Mouse (Mus musculus): ENCODE results near the gene Lnx1. TPM values are rescaled to one million over a fixed set of nuclear protein-coding genes. Genes with fewer than 3 reads are reported as not detected.

The Lnx1 gene
- polyA plus RNA-seq, 1 experiment from 2014 or later = 0.06 TPM

- no peaks in the 10 kb centered on the region for H3K36me3 ChIP-seq (replicated peaks; ENCODE audit: insufficient read depth, low read length)
- ATAC-seq = peak; percentile 17; the same call in 1 of the 2 replicates
- DNase-seq = no peak
- TF ChIP-seq EP300 (IDR thresholded peaks at IDR 0.05; ENCODE audit: low read depth) = no peak
- TF ChIP-seq CTCF (IDR thresholded peaks at IDR 0.05; ENCODE audit: low read depth) = no peak
- H3K9ac ChIP-seq (replicated peaks) = no peak overlapping the region
- no peak overlapping the region for H3K4me2 ChIP-seq (ENCODE audit: low read depth, low read length)
- no peaks in the 10 kb centered on the region for H3K27me3 ChIP-seq (ENCODE audit: insufficient read depth, low read length)
- H3K4me1 ChIP-seq (ENCODE audit: insufficient read depth) = no peaks in the 10 kb centered on the region
- H3K9me3 ChIP-seq (ENCODE audit: low read length) = no peaks in the 10 kb centered on the region
- WGBS (ENCODE audit: insufficient replicate concordance) = 60% methylated on average over 17 of the region's 17 CpGs
- H3K4me3 ChIP-seq (ENCODE audit: low read depth, low read length) = no peak overlapping the region
- no peak overlapping the region for H3K27ac ChIP-seq (ENCODE audit: low read depth)
These were observed 70.2 kb downstream of the Lnx1 start for GRCm38 (mm10) chr5:74632369-74633114.

- TF ChIP-seq EP300 (IDR thresholded peaks at IDR 0.05; ENCODE audit: low read depth) = no peak
- TF ChIP-seq CTCF (IDR thresholded peaks at IDR 0.05; ENCODE audit: low read depth) = no peak
- Histone ChIP-seq H3K9me3 (ENCODE audit: low read length) (no peaks in the 10 kb centered on the region), H3K4me2 (ENCODE audit: low read depth, low read length) (no peak overlapping the region), H3K36me3 (replicated peaks; ENCODE audit: insufficient read depth, low read length) (no peaks in the 10 kb centered on the region), H3K4me3 (ENCODE audit: low read depth, low read length) (no peak overlapping the region), H3K9ac (replicated peaks) (no peak overlapping the region), H3K27ac (ENCODE audit: low read depth) (no peak overlapping the region), H3K4me1 (ENCODE audit: insufficient read depth) (peaks cover 3% of the 10 kb centered on the region; the same call in 1 of the 2 replicates), H3K27me3 (ENCODE audit: insufficient read depth, low read length) (no peaks in the 10 kb centered on the region)
- WGBS (ENCODE audit: insufficient replicate concordance) = 80% methylated on average over 12 of the region's 12 CpGs
- ATAC-seq = no peak
- DNase-seq = no peak
These were observed 74.7 kb downstream of the Lnx1 start for GRCm38 (mm10) chr5:74628001-74628400.

- Histone ChIP-seq H3K27me3 (ENCODE audit: insufficient read depth, low read length) (no peaks in the 10 kb centered on the region), H3K4me2 (ENCODE audit: low read depth, low read length) (no peak overlapping the region), H3K4me1 (ENCODE audit: insufficient read depth) (peaks cover 3% of the 10 kb centered on the region; the same call in 1 of the 2 replicates), H3K9ac (replicated peaks) (no peak overlapping the region), H3K4me3 (ENCODE audit: low read depth, low read length) (no peak overlapping the region), H3K36me3 (replicated peaks; ENCODE audit: insufficient read depth, low read length) (no peaks in the 10 kb centered on the region), H3K9me3 (ENCODE audit: low read length) (no peaks in the 10 kb centered on the region), H3K27ac (ENCODE audit: low read depth) (no peak overlapping the region)
- DNase-seq = no peak
- ATAC-seq = no peak
- no peak for TF ChIP-seq CTCF (IDR thresholded peaks at IDR 0.05; ENCODE audit: low read depth)
- TF ChIP-seq EP300 (IDR thresholded peaks at IDR 0.05; ENCODE audit: low read depth) = no peak
- WGBS (ENCODE audit: insufficient replicate concordance) = 50% methylated on average over 5 of the region's 5 CpGs
These were observed 78.3 kb downstream of the Lnx1 start for GRCm38 (mm10) chr5:74624385-74624784.

- Histone ChIP-seq H3K27me3 (ENCODE audit: insufficient read depth, low read length) (no peaks in the 10 kb centered on the region), H3K36me3 (replicated peaks; ENCODE audit: insufficient read depth, low read length) (no peaks in the 10 kb centered on the region), H3K27ac (ENCODE audit: low read depth) (no peak overlapping the region), H3K4me1 (ENCODE audit: insufficient read depth) (peaks cover 3% of the 10 kb centered on the region; the same call in 1 of the 2 replicates), H3K9ac (replicated peaks) (no peak overlapping the region), H3K4me3 (ENCODE audit: low read depth, low read length) (no peak overlapping the region), H3K9me3 (ENCODE audit: low read length) (no peaks in the 10 kb centered on the region), H3K4me2 (ENCODE audit: low read depth, low read length) (no peak overlapping the region)
- TF ChIP-seq CTCF (IDR thresholded peaks at IDR 0.05; ENCODE audit: low read depth) (no peak), EP300 (IDR thresholded peaks at IDR 0.05; ENCODE audit: low read depth) (no peak)
- no peak for DNase-seq
- 88% methylated on average over 14 of the region's 14 CpGs for WGBS (ENCODE audit: insufficient replicate concordance)
- no peak for ATAC-seq
These were observed 79.3 kb downstream of the Lnx1 start for GRCm38 (mm10) chr5:74623316-74624000.

- H3K36me3 ChIP-seq (replicated peaks; ENCODE audit: insufficient read depth, low read length) = no peaks in the 10 kb centered on the region
- DNase-seq (no peak), ATAC-seq (no peak)
- no peak overlapping the region for H3K27ac ChIP-seq (ENCODE audit: low read depth)
- no peak overlapping the region for H3K9ac ChIP-seq (replicated peaks)
- no peaks in the 10 kb centered on the region for H3K9me3 ChIP-seq (ENCODE audit: low read length)
- 62% methylated on average over 7 of the region's 7 CpGs for WGBS (ENCODE audit: insufficient replicate concordance)
- H3K27me3 ChIP-seq (ENCODE audit: insufficient read depth, low read length) = no peaks in the 10 kb centered on the region
- no peak overlapping the region for H3K4me2 ChIP-seq (ENCODE audit: low read depth, low read length)
- no peak for TF ChIP-seq EP300 (IDR thresholded peaks at IDR 0.05; ENCODE audit: low read depth)
- TF ChIP-seq CTCF (IDR thresholded peaks at IDR 0.05; ENCODE audit: low read depth) = no peak
- H3K4me3 ChIP-seq (ENCODE audit: low read depth, low read length) = no peak overlapping the region
- H3K4me1 ChIP-seq (ENCODE audit: insufficient read depth) = peaks cover 3% of the 10 kb centered on the region; the same call in 1 of the 2 replicates
These were observed 80.8 kb downstream of the Lnx1 start for GRCm38 (mm10) chr5:74621691-74622470.

GRCm38 (mm10) chr5:74618573-74619059 is 84.1 kb downstream of the Lnx1 start:
- peak; percentile 39 for DNase-seq
- H3K4me1 ChIP-seq (ENCODE audit: insufficient read depth) = no peaks in the 10 kb centered on the region
- no peak overlapping the region for H3K4me2 ChIP-seq (ENCODE audit: low read depth, low read length)
- no peak overlapping the region for H3K4me3 ChIP-seq (ENCODE audit: low read depth, low read length)
- no peak overlapping the region for H3K9ac ChIP-seq (replicated peaks)
- TF ChIP-seq CTCF (IDR thresholded peaks at IDR 0.05; ENCODE audit: low read depth) (peak; percentile 60), EP300 (IDR thresholded peaks at IDR 0.05; ENCODE audit: low read depth) (no peak)
- H3K9me3 ChIP-seq (ENCODE audit: low read length) = no peaks in the 10 kb centered on the region
- no peaks in the 10 kb centered on the region for H3K27me3 ChIP-seq (ENCODE audit: insufficient read depth, low read length)
- no peak for ATAC-seq
- no peak overlapping the region for H3K27ac ChIP-seq (ENCODE audit: low read depth)
- H3K36me3 ChIP-seq (replicated peaks; ENCODE audit: insufficient read depth, low read length) = no peaks in the 10 kb centered on the region
- WGBS (ENCODE audit: insufficient replicate concordance) = 66% methylated on average over 3 of the region's 3 CpGs
